Mouse (Mus musculus): ENCODE results near the gene Casc3. TPM values are rescaled to one million over a fixed set of nuclear protein-coding genes. Genes with fewer than 3 reads are reported as not detected.

The Casc3 gene
- polyA plus RNA-seq (2015; fragmentation: Nextera tagmentation; extraction: Ambion mirVana): 48.7 and 50.2 TPM in 2 replicates

DNA sequence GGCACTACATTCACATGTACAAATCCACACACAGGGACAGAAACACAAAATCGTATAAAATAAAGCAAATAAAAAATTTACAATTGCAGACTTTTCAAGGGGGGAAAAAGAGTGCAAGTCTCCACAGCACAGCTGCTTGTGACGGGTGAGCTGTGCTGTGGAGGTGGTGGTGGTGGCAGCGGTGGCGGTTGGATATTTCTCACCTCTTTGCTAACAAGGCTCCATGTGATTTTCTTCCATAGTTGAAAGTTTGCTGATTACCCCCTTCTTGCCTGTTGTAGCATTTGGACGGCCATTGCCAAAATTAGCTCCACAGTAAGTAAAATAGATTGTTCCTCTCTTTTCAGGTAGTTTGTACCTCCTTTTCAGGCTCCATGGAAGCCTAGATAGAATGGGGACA lies at the start of gene Casc3:
Gene Casc3, plus strand, starts transcription at position 301 of the 400 bp plus-strand sequence.
- WGBS: 96% methylated on average over 5 of the region's 5 CpGs
- no peak for ATAC-seq (ENCODE audit: low FRiP score)
- no peak within 1 kb of the TSS for H3K27ac ChIP-seq
- H3K36me3 ChIP-seq: peaks cover 85% of the 10 kb centered on the region
- H3K4me1 ChIP-seq (replicated peaks): peaks cover 21% of the 10 kb centered on the region
- no peaks in the 10 kb centered on the region for H3K27me3 ChIP-seq
- H3K9me3 ChIP-seq: no peaks in the 10 kb centered on the region
- H3K9ac ChIP-seq: no peak within 1 kb of the TSS
- no peak within 1 kb of the TSS for H3K4me2 ChIP-seq
- H3K4me3 ChIP-seq: no peak within 1 kb of the TSS

DNA sequence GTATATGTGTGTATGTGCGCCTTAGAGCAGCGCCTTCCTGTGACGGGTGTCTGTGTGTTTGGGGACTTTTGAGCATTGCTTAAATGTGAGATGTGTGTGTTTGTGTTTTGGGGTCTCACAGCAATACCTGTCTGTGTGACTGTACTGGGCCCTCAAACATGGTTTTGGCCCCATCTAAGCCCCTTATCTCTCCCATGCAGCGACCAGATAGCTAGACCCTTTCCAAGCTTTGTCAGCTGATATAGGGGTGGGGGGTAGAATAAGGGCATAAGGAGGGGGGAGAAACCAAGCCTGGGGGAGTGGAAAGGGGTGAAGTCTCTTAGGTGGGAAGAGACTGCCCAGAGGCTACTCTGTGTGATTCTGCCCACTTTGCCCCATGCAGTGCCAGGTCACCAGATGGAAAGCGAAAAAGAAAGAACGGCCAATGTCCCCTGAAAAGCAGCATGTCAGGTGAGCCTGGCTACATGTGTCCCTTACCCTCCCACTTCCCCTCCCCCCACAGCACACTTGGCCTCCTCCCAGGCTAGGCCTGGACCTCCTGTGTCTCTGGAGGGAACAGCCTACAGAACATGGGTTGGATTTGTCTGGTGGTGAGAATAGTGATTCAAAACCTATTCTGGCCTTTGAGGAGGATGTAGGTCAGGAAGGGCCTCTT lies 48.9 kb upstream of the Casc3 start:
- H3K4me2 ChIP-seq: no peak overlapping the region
- ATAC-seq (ENCODE audit: low FRiP score): no peak
- WGBS: 94% methylated on average over 6 of the region's 6 CpGs

GRCm38 (mm10) chr11:98756711-98757110 lies 48.0 kb upstream of the Casc3 start:
- no peak overlapping the region for H3K4me3 ChIP-seq
- peaks cover 78% of the 10 kb centered on the region for H3K36me3 ChIP-seq
- H3K9ac ChIP-seq: no peak overlapping the region
- no peak overlapping the region for H3K4me2 ChIP-seq
- H3K27me3 ChIP-seq: no peaks in the 10 kb centered on the region
- no peak overlapping the region for H3K27ac ChIP-seq
- WGBS: 91% methylated on average over 12 of the region's 12 CpGs
- no peak for ATAC-seq (ENCODE audit: low FRiP score)
- H3K4me1 ChIP-seq (replicated peaks): peaks cover 45% of the 10 kb centered on the region
- no peaks in the 10 kb centered on the region for H3K9me3 ChIP-seq

More for the DNA sequence above, 48.9 kb upstream of the Casc3 start:
- Histone ChIP-seq H3K4me3 (no peak overlapping the region), H3K27me3 (no peaks in the 10 kb centered on the region), H3K9me3 (no peaks in the 10 kb centered on the region), H3K27ac (no peak overlapping the region), H3K4me1 (replicated peaks) (peaks cover 53% of the 10 kb centered on the region), H3K9ac (no peak overlapping the region), H3K36me3 (peaks cover 70% of the 10 kb centered on the region)

- no peaks in the 10 kb centered on the region for H3K27me3 ChIP-seq
- peaks cover 26% of the 10 kb centered on the region for H3K4me1 ChIP-seq (replicated peaks)
- no peak for ATAC-seq (ENCODE audit: low FRiP score)
- no peak overlapping the region for H3K4me2 ChIP-seq
- H3K9me3 ChIP-seq: no peaks in the 10 kb centered on the region
- H3K4me3 ChIP-seq: no peak overlapping the region
- WGBS: 94% methylated on average over 4 of the region's 4 CpGs
- H3K27ac ChIP-seq: no peak overlapping the region
- no peak overlapping the region for H3K9ac ChIP-seq
- H3K36me3 ChIP-seq: peaks cover 86% of the 10 kb centered on the region
Observed at GRCm38 (mm10) chr11:98761939-98762338, 42.8 kb upstream of the Casc3 start.

GRCm38 (mm10) chr11:98762756-98763501 lies 41.8 kb upstream of the Casc3 start:
- 62% methylated on average over 17 of the region's 17 CpGs for whole genome bisulfite sequencing
- Histone ChIP-seq H3K27me3 (no peaks in the 10 kb centered on the region), H3K27ac (no peak overlapping the region), H3K4me1 (replicated peaks) (peaks cover 36% of the 10 kb centered on the region), H3K36me3 (peaks cover 77% of the 10 kb centered on the region), H3K4me3 (no peak overlapping the region), H3K9ac (no peak overlapping the region), H3K9me3 (no peaks in the 10 kb centered on the region), H3K4me2 (no peak overlapping the region)
- no peak for ATAC-seq (ENCODE audit: low FRiP score)

- 87% methylated on average over 8 of the region's 8 CpGs for WGBS
- Histone ChIP-seq H3K9ac (no peak overlapping the region), H3K4me1 (replicated peaks) (peaks cover 41% of the 10 kb centered on the region), H3K9me3 (no peaks in the 10 kb centered on the region), H3K27me3 (no peaks in the 10 kb centered on the region), H3K27ac (no peak overlapping the region), H3K36me3 (peaks cover 79% of the 10 kb centered on the region), H3K4me3 (no peak overlapping the region), H3K4me2 (no peak overlapping the region)
- ATAC-seq (ENCODE audit: low FRiP score): no peak
Observed at GRCm38 (mm10) chr11:98763502-98763861, 41.2 kb upstream of the Casc3 start.

- Histone ChIP-seq H3K36me3 (peaks cover 79% of the 10 kb centered on the region), H3K4me3 (no peak overlapping the region), H3K4me1 (replicated peaks) (peaks cover 47% of the 10 kb centered on the region), H3K4me2 (no peak overlapping the region), H3K9ac (no peak overlapping the region), H3K9me3 (no peaks in the 10 kb centered on the region), H3K27ac (peak overlapping the region; percentile 88; the same call in 1 of the 2 replicates), H3K27me3 (no peaks in the 10 kb centered on the region)
- WGBS: 85% methylated on average over 18 of the region's 18 CpGs
- ATAC-seq (ENCODE audit: low FRiP score): no peak
Observed at GRCm38 (mm10) chr11:98764091-98764490, 40.6 kb upstream of the Casc3 start.

DNA sequence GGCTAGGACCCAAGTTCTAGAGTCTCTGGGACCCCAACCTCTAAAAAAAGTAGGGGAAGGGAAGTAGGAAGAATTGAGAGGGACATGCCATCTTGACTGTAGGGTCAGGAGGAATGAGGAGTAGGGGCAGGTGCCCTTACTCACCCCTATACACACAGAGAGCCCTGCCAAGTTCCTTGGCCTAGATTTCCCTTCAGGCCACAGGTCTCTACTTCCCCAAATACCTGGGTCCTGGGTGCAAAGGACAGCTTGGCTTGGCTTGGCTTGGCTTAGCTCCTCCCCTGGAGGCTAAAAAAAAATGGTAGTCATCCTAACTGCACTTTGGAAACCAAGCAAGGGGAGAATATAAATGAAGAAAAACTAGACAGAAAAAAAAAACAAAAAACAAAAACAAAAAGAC lies 40.0 kb upstream of the Casc3 start:
- ATAC-seq (ENCODE audit: low FRiP score): no peak
- Histone ChIP-seq H3K9ac (no peak overlapping the region), H3K36me3 (peaks cover 81% of the 10 kb centered on the region), H3K27me3 (no peaks in the 10 kb centered on the region), H3K4me2 (no peak overlapping the region), H3K4me1 (replicated peaks) (peaks cover 50% of the 10 kb centered on the region), H3K4me3 (no peak overlapping the region), H3K9me3 (no peaks in the 10 kb centered on the region), H3K27ac (peak overlapping the region; percentile 88)

GRCm38 (mm10) chr11:98765421-98766309 lies 39.0 kb upstream of the Casc3 start:
- peaks cover 50% of the 10 kb centered on the region for H3K4me1 ChIP-seq (replicated peaks)
- no peak for ATAC-seq (ENCODE audit: low FRiP score)

DNA sequence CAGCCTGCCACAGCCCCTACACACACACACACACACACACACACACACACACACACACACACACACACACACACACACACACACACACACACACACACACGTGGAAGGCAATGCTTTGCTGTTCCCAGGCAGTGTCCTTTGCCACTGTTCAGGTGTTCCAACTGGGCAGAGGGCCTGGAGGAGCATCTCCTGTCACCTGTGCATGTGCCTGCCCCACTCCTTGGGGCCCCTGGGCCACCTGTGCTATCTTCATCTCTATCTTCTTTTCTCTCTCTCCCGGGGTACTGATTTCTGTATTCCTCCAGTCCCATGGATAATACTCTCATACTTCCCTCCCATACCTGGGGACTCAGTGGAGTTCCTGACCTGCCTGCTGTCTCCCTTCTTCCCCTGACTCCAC lies 38.4 kb upstream of the Casc3 start:
- peaks cover 50% of the 10 kb centered on the region for H3K4me1 ChIP-seq (replicated peaks)
- no peaks in the 10 kb centered on the region for H3K27me3 ChIP-seq
- no peak overlapping the region for H3K4me3 ChIP-seq
- H3K27ac ChIP-seq: peak overlapping the region; percentile 88
- peak overlapping the region; percentile 43; the same call in 1 of the 2 replicates for H3K9ac ChIP-seq
- ATAC-seq (ENCODE audit: low FRiP score): no peak
- no peaks in the 10 kb centered on the region for H3K9me3 ChIP-seq
- H3K4me2 ChIP-seq: no peak overlapping the region
- peaks cover 82% of the 10 kb centered on the region for H3K36me3 ChIP-seq
- 75% methylated on average over 1 of the region's 2 CpGs for WGBS

More at GRCm38 (mm10) chr11:98765421-98766309, 39.0 kb upstream of the Casc3 start:
- WGBS: 40% methylated on average over 9 of the region's 9 CpGs
- H3K4me2 ChIP-seq: no peak overlapping the region
- H3K4me3 ChIP-seq: no peak overlapping the region
- H3K9ac ChIP-seq: peak overlapping the region; percentile 55; the same call in 1 of the 2 replicates
- peaks cover 82% of the 10 kb centered on the region for H3K36me3 ChIP-seq
- no peaks in the 10 kb centered on the region for H3K9me3 ChIP-seq
- peak overlapping the region; percentile 88 for H3K27ac ChIP-seq
- no peaks in the 10 kb centered on the region for H3K27me3 ChIP-seq

- Histone ChIP-seq H3K4me1 (replicated peaks) (peaks cover 50% of the 10 kb centered on the region), H3K4me2 (0 out of 2 replicates have a peak overlapping the region, but pooled peaks have one; percentile 9), H3K4me3 (no peak overlapping the region), H3K36me3 (peaks cover 82% of the 10 kb centered on the region), H3K27ac (peak overlapping the region; percentile 88), H3K9ac (peak overlapping the region; percentile 43; the same call in 1 of the 2 replicates), H3K9me3 (no peaks in the 10 kb centered on the region), H3K27me3 (no peaks in the 10 kb centered on the region)
- 41% methylated on average over 4 of the region's 5 CpGs for WGBS
- peak; percentile 32 for ATAC-seq (ENCODE audit: low FRiP score)
Observed at GRCm38 (mm10) chr11:98766816-98767215, 37.9 kb upstream of the Casc3 start.

- H3K9me3 ChIP-seq: no peaks in the 10 kb centered on the region
- peaks cover 77% of the 10 kb centered on the region for H3K36me3 ChIP-seq
- H3K4me1 ChIP-seq (replicated peaks): peaks cover 50% of the 10 kb centered on the region
- 0 out of 2 replicates have a peak overlapping the region, but pooled peaks have one; percentile 9 for H3K4me2 ChIP-seq
- H3K4me3 ChIP-seq: no peak overlapping the region
- H3K27me3 ChIP-seq: no peaks in the 10 kb centered on the region
- H3K9ac ChIP-seq: peak overlapping the region; percentile 43
- WGBS: 14% methylated on average over 6 of the region's 9 CpGs
- peak; percentile 2; the same call in 1 of the 2 replicates for ATAC-seq (ENCODE audit: low FRiP score)
- peak overlapping the region; percentile 88 for H3K27ac ChIP-seq
Observed at GRCm38 (mm10) chr11:98767276-98767675, 37.4 kb upstream of the Casc3 start.
